Mouse (Mus musculus) limb, embryonic 14.5 days (tissue): ENCODE measurements around the gene Kif9. TPM values are rescaled to one million over a fixed set of nuclear protein-coding genes. Genes with fewer than 3 reads are reported as not detected.

Experiments used
- ATAC-seq: fragments of 200-750 bp; cut with Nextera tagmentation; 2 replicates; pipeline ENCODE4 v1.8.0; 2017; ENCODE audit warnings: low read depth, moderate number of reproducible peaks, moderate TSS enrichment; ENCODE audit not compliant: low FRiP score
- DNase-seq: peaks from one replicate; pipeline ENCODE4 v3.0.0-alpha.2; 2015; ENCODE audit warnings: low spot score
- H3K27ac ChIP-seq: fragments of 300-500 bp; sonication (generic); replicated peaks from 2 replicates; pipeline ENCODE4 v1.5.1; 2014; ENCODE audit warnings: low read depth, mild to moderate bottlenecking, low read length, moderate library complexity, mixed read lengths
- H3K27me3 ChIP-seq: fragments of 300-500 bp; sonication (generic); 2 replicates; pipeline ENCODE4 v1.6.1; 2014; ENCODE audit warnings: low read length, mixed read lengths; ENCODE audit not compliant: control insufficient read depth, insufficient read depth
- H3K36me3 ChIP-seq: fragments of 300-500 bp; sonication (generic); 2 replicates; pipeline ENCODE4 v1.6.1; 2014; ENCODE audit warnings: mild to moderate bottlenecking, low read length, moderate library complexity, mixed read lengths; ENCODE audit not compliant: control insufficient read depth, insufficient read depth
- H3K4me1 ChIP-seq: fragments of 300-500 bp; sonication (generic); 2 replicates; pipeline ENCODE4 v1.6.1; 2014; ENCODE audit warnings: antibody characterized with exemption, low read length, mixed read lengths; ENCODE audit not compliant: control insufficient read depth, insufficient read depth
- H3K4me2 ChIP-seq: fragments of 300-500 bp; sonication (generic); replicated peaks from 2 replicates; pipeline ENCODE4 v1.6.1; 2014; ENCODE audit warnings: low read depth, mild to moderate bottlenecking, low read length, moderate library complexity; ENCODE audit not compliant: severe bottlenecking
- H3K4me3 ChIP-seq: fragments of 300-500 bp; sonication (generic); replicated peaks from 2 replicates; pipeline ENCODE4 v1.5.1; 2014; ENCODE audit warnings: low read length
- H3K9ac ChIP-seq: fragments of 300-500 bp; sonication (generic); 2 replicates; pipeline ENCODE4 v1.6.1; 2014; ENCODE audit warnings: mild to moderate bottlenecking, low read depth, low read length, moderate library complexity; ENCODE audit not compliant: severe bottlenecking
- H3K9me3 ChIP-seq: fragments of 300-500 bp; sonication (generic); 2 replicates; pipeline ENCODE4 v1.6.1; 2016; ENCODE audit warnings: low read length; ENCODE audit not compliant: control insufficient read depth
- POLR2A ChIP-seq: fragments of 200-500 bp; IDR thresholded peaks from 2 replicates; pipeline ENCODE4 v1.8.0; 2012; ENCODE audit warnings: inconsistent platforms, mild to moderate bottlenecking, moderate library complexity, borderline replicate concordance; ENCODE audit not compliant: insufficient read depth, insufficient read length; ENCODE audit errors: extremely low read depth
- WGBS: fragments of 180-500 bp; shearing (Covaris S2); extraction: QIAGEN DNeasy Blood & Tissue Kit; methylation state at CpG from one replicate; pipeline ENCODE4 v1.1.7; 2014; 5-methylcytosine and 5-hydroxymethylcytosine counted together
- polyA plus RNA-seq, 2 experiments: library from polyadenylated mRNA; depleted of rRNA in 1 of 2; stranded (reverse) in 1 of 2; unstranded in 1 of 2; fragments of >200 nt; fragmentation: Nextera tagmentation in 1 of 2; extraction: Ambion mirVana in 1 of 2; gene quantifications; 2 replicates each; pipeline versions ENCODE4 v1.2.1 to v1.2.3; 2012 to 2014

The Kif9 gene
- polyA plus RNA-seq (2012; rRNA removed) (0.94 and 1.1 TPM in 2 replicates), polyA plus RNA-seq (2014; fragmentation: Nextera tagmentation; extraction: Ambion mirVana) (0.77 and 1.2 TPM in 2 replicates)

- DNase-seq (peak; percentile 97), ATAC-seq (peak; percentile 99)
- peaks cover 4% of the 10 kb centered on the region for H3K4me1 ChIP-seq
- peak within 1 kb of the TSS; percentile 87 for H3K27ac ChIP-seq
- peak within 1 kb of the TSS; percentile 62 for H3K4me2 ChIP-seq
- peak; percentile 90; the same call in 1 of the 2 replicates for TF ChIP-seq POLR2A
- no peaks in the 10 kb centered on the region for H3K9me3 ChIP-seq
- 0 out of 2 replicates have a peak, but pooled peaks cover 3% of the 10 kb centered on the region for H3K36me3 ChIP-seq
- H3K4me3 ChIP-seq, result peak within 1 kb of the TSS; percentile 60
- under 1% methylated on average over 53 of the region's 53 CpGs for WGBS
- H3K27me3 ChIP-seq, result no peaks in the 10 kb centered on the region
- peak within 1 kb of the TSS; percentile 71 for H3K9ac ChIP-seq
Measured at GRCm38 (mm10) chr9:110476124-110477091, at the start of gene Kif9, which contains the start of gene Klhl18. Gene Kif9 (plus strand): TSS chr9:110476958. Gene Klhl18 (minus strand): TSS chr9:110476694.

DNA sequence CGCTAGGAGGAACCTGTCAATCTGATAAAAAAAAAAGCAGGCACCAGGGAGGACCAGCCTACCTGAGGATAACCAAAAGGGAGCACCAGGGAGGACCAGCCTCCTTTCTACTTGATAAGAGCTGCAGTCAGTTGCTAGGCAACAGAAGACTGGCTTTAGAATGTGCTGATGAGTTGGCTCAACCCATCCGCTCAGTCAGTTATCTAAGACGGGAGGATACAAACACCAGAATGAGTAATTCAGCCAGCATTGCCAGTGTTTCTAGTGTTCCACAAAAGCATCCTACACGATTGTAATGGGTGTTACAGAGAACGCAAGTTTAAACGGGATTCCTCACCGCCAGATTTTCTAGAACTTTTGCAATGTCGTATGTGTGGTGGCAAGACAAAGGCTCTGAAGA is 45.5 kb upstream of the Kif9 start:
- peaks cover 76% of the 10 kb centered on the region for H3K36me3 ChIP-seq
- no peak overlapping the region for H3K27ac ChIP-seq
- ATAC-seq (no peak), DNase-seq (no peak)
- WGBS, result 93% methylated on average over 8 of the region's 8 CpGs
- no peak overlapping the region for H3K4me2 ChIP-seq
- H3K9me3 ChIP-seq, result no peaks in the 10 kb centered on the region
- H3K27me3 ChIP-seq, result no peaks in the 10 kb centered on the region
- H3K4me3 ChIP-seq, result no peak overlapping the region
- no peak for TF ChIP-seq POLR2A
- H3K9ac ChIP-seq, result no peak overlapping the region
- H3K4me1 ChIP-seq, result no peaks in the 10 kb centered on the region

DNA sequence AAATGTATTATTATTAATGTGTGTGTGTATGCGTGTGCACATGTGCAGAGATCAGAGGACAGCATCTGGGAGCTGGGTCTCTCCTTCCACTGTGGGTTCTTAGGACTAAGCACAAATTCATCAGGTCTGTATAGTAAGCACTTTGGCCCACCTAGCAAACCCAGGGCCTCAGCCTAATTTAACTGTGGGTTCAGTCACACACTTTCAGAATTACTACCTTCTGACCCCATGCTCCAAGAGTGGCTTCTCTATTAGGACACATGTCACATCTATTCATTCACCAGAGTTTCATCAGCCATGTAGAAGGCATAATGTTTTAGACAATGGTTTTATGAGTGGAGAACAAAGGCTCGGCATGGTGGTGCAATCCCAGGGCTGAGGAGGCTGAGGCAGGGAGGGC is 43.7 kb upstream of the Kif9 start:
- no peak for TF ChIP-seq POLR2A
- 86% methylated on average over 2 of the region's 2 CpGs for WGBS
- H3K36me3 ChIP-seq, result peaks cover 74% of the 10 kb centered on the region

GRCm38 (mm10) chr9:110436041-110436440 is 40.7 kb upstream of the Kif9 start:
- ATAC-seq (no peak), DNase-seq (no peak)
- no peak overlapping the region for H3K27ac ChIP-seq
- H3K9ac ChIP-seq, result no peak overlapping the region
- no peak for TF ChIP-seq POLR2A
- no peaks in the 10 kb centered on the region for H3K4me1 ChIP-seq
- H3K36me3 ChIP-seq, result peaks cover 56% of the 10 kb centered on the region
- H3K27me3 ChIP-seq, result no peaks in the 10 kb centered on the region
- 92% methylated on average over 11 of the region's 11 CpGs for WGBS
- H3K4me2 ChIP-seq, result no peak overlapping the region
- H3K9me3 ChIP-seq, result no peaks in the 10 kb centered on the region
- no peak overlapping the region for H3K4me3 ChIP-seq

More for the DNA sequence above, 43.7 kb upstream of the Kif9 start:
- Histone ChIP-seq H3K9me3 (no peaks in the 10 kb centered on the region), H3K4me1 (no peaks in the 10 kb centered on the region), H3K4me3 (no peak overlapping the region), H3K27ac (no peak overlapping the region), H3K27me3 (no peaks in the 10 kb centered on the region), H3K4me2 (no peak overlapping the region), H3K9ac (no peak overlapping the region)
- no peak for DNase-seq
- no peak for ATAC-seq

DNA sequence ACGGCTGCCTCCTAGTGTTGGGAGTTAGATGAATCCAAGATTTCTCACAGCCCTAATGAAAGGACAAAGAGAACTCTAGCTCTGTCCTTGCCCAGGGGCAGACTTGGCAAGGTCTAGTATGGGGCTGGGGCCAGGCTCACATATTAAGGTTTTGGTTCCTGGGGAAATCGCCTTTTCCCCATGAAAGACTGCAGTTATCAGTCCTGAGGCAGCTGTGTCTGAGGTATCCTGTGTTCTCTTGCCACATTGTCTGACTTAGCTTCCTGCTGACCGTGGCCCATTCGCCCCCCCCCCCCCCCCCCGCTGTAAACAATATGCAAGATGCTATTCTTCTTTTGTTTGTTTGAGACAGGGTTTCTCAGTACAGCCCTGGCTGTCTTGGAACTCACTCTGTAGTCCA is 36.7 kb upstream of the Kif9 start:
- TF ChIP-seq POLR2A, result no peak
- H3K9me3 ChIP-seq, result no peaks in the 10 kb centered on the region
- DNase-seq (no peak), ATAC-seq (no peak)
- H3K4me3 ChIP-seq, result no peak overlapping the region
- H3K9ac ChIP-seq, result no peak overlapping the region
- WGBS, result 61% methylated on average over 5 of the region's 5 CpGs
- peaks cover 32% of the 10 kb centered on the region for H3K36me3 ChIP-seq
- H3K27ac ChIP-seq, result no peak overlapping the region
- H3K4me1 ChIP-seq, result no peaks in the 10 kb centered on the region
- H3K4me2 ChIP-seq, result no peak overlapping the region
- no peaks in the 10 kb centered on the region for H3K27me3 ChIP-seq
